Mouse (Mus musculus): ENCODE measurements at regions not wholly inside any gene's neighbourhood (a gene's known extent, or its start where the extent isn't known, plus 50 kb on each side); places are given as distances from the start of the nearest gene placed in this dataset.
"Not testable (repeated sequence)": the region's sequence is repeated elsewhere in the genome, so short reads cannot be mapped to it uniquely, and the experiment has no call there.

DNA sequence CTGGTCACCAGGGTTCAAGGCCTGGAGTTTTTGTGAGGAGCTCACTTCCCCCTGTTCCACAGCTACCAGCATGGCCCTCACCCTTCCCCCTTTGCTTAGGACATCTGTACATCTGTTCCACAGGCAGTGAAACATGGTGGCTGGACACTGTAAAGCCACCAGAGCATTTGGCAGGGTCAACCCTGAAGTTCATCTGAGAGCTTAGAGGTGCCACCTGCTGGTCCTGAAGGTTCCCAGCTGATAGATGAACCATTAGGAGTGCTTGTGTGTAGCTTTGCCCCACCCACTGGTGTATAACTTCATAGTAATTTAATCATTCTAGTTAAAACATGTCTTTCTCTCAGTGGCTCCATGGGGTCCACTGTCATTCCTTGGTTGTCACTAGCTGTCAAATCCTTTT lies 304.7 kb downstream of the Fgf9 start:
- in situ Hi-C loops (cut with MseI, MboI), result no loop called here

DNA sequence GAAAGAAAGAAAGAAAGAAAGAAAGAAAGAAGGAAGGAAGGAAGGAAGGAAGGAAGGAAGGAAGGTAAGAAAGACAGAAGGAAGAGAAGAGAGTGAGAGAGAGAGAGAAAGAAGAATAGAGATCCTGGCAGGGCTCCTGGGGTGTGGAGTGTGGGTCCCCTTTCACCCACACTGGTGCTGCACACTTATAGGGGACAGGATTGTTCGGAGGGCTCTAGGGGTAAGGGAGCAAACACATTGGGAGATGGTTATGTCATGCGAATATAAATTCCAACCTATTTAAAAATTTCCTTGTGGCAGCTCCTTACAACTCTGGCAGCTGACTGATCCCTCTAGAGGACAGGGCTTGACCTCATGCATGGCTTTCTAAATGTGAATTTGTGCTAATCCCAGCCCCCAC lies 286.5 kb downstream of the Fgf9 start:
- in situ Hi-C loops (cut with MseI, MboI), result no loop called here

DNA sequence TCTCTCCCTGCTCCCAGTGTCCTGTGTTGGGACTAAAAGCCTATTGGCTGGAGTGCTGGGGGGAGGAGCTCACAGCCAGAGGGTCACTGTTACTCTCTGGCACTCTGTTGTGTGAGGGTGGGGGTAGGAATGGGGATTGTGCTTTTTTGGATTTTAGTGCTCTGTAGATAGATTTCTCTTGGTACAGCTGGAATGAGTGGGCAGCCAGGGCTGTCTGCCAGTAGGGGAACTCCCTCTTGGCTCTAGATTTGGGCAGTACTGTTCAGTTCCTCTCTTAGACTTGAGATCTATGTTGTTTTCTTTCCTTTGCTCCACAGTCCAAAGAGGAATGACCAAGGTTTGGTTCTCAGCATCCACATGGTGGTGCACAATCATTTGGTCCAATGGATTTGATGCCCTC lies 282.6 kb downstream of the Fgf9 start:
- in situ Hi-C loops (cut with MseI, MboI), result no loop called here

DNA sequence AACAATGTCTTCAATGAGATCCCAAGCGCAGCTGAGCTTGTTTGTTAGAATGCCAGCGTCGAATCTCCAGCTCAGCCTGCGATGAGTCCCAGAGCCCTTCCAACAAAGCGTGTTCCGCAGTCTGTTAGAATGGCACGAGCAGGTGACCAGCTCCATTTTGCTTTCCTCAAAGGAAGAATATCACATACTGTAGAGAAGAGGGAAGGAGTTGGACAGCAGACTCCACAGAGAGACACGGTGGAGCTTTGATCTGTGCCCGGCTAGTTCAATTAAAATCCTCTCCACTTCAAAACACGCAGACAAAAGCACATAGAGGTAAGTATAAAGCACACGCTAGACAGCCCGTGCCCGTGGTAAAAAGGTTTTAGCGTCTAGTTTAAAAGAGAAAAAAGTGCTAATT lies 265.8 kb downstream of the Fgf9 start:
- in situ Hi-C loops (cut with MseI, MboI), result no loop called here

DNA sequence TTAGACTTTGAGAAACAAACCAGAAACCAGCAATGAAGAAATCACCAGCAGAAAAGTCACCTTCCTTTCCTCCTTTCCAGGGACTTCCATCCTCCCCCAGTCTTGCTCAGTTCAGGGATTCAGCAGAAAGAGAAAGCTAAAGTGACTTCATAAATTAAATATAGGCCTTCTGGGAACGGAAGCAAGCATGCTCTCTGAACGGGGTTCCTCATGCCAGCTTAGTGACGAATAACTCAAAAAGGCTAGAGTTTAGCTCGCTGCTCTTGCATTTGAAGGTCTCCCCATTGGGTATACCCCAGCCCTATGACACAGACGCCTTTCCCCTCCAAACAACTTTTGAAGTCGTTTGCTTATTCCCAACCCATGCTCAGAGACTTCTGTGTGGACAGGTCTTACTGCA lies 252.8 kb downstream of the Fgf9 start:
- in situ Hi-C loops (cut with MseI, MboI), result no loop called here

DNA sequence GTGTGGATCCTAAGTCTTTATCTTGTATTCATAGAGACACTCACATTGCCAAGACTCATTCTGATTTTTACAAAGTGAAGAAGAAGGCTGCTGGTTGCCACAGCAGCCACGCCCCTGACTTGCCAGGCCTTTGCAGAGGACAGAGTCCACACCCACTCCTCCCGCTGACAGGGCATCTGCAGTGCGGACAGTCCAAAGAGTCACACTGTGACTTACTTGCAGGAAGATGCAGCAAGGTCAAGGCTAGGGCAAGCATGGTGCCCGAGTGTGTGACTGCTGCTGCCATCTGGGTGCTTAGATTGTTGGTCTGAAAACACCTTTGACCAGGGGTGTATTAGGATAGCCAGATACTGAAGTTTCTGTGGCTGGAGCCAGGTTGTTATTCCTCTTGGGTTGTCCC lies 252.1 kb downstream of the Fgf9 start:
- in situ Hi-C loops (cut with MseI, MboI), result no loop called here

DNA sequence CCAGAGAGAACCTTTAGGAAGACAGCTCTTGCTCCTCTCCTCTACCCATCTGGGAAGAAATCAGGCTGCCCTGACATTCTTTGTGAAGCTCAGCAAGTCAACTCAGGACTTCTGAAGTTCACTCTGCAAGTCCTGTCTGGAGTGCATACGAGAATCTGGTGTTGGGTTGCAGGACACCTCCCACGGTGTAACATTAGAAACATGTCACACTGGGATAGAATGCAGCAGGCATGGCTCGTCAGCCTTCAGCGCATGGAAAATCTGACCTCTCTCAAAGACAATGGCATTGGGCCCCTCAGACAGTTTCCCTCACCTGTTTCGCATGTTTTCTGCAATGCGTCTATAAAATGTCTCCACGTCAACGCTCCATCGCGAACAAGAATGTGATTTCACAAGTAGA lies 251.5 kb downstream of the Fgf9 start:
- in situ Hi-C loops (cut with MseI, MboI), result no loop called here

DNA sequence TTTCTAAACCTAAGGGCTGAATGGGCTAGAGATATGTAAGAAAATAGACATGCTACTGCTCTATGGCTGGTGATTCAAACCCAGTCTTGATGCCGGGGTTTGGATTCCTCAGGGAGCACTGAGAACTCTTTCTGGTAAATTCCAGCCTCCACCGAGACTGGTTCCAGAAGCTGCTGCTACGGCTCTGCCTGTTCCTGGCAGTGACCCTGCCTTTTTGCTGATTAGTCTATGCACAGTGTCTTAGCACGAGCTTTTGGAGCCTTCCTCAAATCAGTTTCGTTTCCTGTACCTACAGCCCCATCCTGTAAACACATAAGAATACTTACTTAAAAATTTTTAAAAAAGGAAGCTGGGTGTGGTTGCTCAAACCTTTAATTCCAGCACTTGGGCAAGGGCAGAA lies 250.9 kb downstream of the Fgf9 start:
- in situ Hi-C loops (cut with MseI, MboI), result no loop called here

DNA sequence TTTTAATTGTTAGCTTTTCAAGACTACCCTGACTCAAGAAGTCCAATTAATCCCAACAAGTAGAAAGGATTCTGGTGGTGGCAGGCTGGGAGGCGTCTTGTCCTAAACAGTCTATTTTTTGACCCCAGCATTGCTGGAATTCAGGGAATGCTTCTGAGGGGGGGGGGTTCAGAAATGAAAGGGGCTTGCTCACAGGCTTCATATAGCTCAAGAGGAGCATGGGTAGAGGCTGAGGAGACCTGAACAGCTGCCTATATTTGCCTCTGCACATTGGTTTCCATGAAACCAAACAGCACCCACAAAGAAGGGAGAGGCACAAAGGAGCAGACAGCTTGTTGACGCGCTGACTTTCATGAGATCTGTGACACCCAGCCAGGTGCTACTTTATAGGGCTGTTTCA lies 247.3 kb downstream of the Fgf9 start:
- in situ Hi-C loops (cut with MseI, MboI), result no loop called here

DNA sequence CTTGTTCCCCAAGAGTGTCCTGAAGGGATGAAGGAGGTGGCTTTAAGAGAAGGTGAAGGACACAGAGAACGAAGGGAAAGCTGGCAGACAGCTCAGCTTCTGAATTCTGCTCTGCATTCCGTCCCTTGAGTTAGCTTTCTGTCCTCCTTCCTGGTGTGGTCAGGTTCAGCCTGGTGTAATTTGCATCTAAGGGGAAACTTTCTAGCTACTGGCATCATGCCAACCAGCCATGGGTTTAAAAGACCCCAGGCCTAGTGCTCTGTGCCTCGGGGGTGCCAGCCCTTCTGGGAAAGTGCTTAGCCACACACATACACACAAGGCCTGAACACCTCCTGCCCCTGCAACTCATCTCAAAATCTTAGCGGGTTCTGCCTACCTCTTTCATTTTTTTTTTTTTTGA lies 246.9 kb downstream of the Fgf9 start:
- in situ Hi-C loops (cut with MseI, MboI), result no loop called here

DNA sequence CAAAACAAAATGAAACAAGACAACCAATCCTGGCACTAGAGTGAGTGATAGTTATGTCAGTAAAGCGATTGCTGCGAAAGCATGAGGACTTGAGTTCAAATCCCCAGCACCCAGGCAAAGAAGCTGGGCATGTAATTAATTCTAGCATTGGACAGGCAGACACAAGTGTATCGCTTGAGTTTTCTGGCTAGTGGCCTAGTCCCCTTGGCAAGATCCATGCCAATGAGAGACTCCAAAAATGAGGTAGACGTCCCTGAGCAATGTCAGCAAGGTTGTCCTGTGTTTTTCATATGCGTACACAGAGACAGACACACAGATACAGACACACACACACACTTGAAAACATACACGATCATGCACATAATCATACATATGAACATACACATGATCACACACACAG lies 237.3 kb downstream of the Fgf9 start:
- in situ Hi-C loops (cut with MseI, MboI), result no loop called here

DNA sequence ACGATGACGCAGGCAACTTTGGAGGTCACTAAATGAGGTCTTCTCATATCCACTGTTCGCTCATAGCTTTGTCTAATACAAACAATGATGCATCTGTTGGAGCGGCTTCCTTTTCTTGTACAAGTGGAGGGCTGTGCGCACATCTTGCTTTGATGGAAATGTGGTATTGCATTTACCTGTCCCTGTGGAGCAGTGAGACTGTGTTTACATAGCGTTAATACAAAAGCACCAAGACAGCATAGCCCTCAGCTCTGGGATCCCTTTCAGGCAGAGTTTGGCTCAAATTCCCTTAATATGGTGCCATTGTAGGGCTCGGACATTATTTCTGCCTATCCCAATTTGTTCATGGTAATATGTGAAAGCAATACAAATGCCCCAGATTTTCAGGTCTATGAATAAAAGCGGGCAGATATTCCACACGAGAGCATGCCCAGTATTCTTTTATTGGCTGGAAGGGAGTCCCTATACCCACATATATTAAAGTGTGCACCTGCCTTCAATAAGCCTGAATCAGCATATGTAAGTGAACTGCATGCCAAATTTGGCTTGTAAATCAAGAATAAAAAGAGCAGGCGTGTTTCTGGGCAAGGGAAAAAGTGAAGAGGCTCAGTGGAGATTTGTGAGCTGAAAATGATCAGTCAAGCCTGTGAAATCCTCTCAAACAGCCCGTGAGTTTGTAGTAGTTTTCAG lies 236.6 kb downstream of the Fgf9 start:
- in situ Hi-C loops (cut with MseI, MboI), result no loop called here

DNA sequence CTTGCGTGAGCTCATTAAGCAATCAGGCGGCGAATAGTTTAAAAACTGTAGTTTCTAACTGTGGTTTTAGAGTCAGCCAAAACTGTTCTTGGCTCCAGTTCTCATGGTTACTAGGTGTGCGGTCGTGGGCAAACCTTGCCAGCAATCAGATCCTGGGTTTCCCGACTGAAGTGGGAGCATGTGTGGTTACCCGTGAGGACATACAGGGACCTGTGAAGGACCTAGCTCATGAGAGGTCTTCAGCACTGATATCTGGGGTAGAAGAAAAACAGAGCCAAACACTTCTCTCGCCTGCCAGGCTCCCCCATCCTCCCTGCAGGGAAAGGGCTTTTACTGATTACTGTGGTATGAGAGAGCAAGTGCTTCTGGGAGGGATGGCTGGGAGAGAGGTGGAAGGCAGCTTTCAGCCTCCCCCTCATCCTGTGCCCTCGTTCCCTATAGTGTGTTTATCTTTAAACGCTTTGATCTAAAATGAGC lies 230.1 kb downstream of the Fgf9 start:
- in situ Hi-C loops (cut with MseI, MboI), result no loop called here

DNA sequence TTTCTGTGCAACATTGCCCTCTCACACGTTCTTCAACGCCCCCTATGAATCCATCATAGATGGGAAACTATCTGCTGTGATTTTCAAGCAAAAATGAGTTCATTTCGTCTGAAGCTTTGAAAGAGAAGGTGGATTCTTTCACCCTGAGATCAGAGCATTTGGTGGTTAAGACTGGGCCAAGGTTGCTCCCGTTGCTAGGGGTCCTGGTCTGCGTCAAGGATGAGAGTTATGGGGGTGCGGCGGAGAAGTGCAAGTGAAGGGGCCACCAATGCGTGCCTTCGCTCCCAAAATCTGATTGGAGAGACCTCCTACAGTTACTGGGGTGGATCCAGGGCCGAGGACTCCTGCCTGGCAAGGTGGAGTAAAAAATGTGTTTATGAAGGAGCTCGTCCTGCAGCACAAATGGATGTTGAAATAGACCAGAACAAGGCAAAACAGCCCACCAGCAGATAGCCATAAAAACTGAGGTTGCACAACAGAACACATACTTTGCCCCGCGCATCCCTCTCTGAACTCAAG lies 215.7 kb downstream of the Fgf9 start:
- in situ Hi-C loops (cut with MseI, MboI), result no loop called here

DNA sequence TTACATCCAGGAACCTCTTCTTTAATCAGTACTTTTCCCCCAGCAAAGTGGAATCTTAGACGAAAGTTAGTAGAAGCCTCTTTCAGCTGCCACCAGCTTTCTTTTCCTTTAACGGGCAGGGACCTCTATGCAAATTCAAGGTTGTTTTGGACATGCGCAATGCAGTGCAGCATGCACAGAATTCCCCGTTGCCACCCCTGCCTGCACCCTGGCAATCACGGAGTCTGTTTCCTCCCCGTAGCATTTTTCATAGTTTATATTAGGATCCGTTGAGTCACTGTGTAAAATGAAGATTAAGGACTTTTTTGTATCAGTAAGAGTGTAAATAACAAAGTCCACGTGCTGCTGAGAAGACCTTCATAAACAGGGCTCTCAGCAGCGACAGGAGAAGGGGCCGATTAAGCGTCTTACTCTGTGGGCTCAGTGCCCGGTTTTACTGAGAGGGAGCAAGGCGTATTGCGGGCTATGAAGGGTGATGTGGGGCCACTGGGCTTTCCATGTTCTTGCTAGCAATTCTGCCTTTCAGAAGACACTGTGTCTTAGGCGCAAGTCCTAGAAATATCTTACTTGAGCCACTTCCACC lies 212.5 kb downstream of the Fgf9 start:
- in situ Hi-C loops (cut with MseI, MboI), result no loop called here

DNA sequence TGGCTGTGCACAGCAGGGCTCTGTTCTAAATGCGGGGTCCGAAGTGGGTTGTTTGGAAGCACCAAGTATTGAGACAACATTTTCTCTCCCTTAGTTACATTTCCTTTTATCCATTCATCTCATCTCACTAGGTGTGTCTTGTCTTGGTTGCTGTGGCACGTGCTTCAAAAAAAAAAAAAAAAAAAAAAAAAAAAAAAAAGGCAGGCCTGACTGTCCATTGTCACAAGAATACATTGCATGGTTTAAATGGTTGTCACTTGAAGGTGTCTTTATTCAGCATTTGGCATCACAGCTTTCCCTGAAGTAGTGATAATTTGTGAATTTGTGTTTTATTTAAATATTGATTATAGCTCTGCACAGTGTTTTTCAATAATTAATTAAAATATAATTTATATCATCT lies 211.9 kb downstream of the Fgf9 start:
- in situ Hi-C loops (cut with MseI, MboI), result no loop called here

DNA sequence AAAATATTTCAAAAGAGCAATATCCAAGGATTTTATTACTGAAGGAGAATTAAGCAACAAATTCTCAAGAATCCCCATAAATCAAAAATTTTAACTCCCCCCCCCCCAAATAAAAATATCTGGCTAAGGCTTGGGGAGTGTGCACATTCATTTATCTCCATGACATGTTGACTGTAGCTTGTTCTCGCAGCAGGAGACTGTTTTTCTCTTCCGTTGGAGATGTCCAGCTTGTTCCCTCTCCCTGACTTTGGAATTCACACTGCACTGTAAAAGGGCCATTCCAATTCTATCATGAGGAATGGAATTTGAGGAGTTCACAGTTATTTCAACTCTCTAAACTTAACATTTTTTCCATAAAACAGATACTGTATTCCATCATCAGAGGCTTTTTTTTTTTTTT lies 204.1 kb downstream of the Fgf9 start:
- in situ Hi-C loops (cut with MseI, MboI), result not testable (repeated sequence)

DNA sequence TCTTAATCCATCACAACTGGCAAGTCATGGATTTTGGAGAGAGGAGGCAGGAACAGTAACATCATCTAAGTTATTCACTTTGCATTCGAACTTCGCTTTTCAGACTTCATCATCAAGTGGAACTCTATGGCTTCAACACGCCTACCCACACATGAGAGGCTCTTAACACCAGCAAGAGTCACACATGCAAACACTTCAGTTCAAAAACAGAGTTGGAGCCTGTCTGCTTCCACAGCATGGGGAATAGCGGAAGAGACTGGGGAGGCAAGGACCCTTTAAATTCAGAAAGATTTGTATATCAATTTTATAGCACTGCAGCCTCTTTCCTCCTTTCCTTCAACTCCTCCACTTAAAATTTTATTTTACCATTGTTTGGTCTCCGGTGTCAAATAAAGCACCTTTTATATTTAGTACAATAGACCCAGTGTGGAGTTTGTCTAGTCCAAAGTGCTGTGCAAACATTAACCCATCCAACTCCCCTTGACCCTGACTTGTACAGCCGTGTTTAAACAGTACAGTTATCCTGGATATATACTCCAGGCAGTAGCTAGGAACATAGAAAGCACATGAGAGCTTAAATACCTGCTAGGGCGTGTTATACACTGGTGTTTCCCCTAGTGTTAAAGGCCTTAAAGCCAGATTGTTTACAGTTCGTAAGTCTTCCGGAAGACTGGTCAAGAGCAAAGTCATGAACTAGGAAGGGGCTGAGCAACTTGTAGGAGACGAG lies 203.5 kb downstream of the Fgf9 start:
- in situ Hi-C loops (cut with MseI, MboI), result no loop called here

DNA sequence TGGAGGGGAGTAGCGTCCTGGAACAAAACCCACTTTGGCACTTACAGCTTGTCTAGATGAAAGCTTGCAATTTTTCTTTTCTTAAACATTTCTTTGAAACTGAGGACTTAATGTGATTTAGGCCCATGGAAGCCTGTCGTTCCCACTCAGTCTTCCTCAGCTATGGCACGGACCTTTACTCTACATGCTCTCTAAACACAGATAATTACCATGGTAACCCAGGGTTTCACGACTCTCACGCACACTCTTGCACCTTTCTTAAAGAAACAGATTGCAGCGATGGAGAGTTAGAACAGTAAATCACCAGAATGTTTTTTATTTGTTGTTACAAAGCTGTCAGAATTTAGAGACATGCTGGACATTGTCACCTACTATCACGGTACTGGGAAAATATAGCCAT lies 195.0 kb downstream of the Fgf9 start:
- in situ Hi-C loops (cut with MseI, MboI), result no loop called here

DNA sequence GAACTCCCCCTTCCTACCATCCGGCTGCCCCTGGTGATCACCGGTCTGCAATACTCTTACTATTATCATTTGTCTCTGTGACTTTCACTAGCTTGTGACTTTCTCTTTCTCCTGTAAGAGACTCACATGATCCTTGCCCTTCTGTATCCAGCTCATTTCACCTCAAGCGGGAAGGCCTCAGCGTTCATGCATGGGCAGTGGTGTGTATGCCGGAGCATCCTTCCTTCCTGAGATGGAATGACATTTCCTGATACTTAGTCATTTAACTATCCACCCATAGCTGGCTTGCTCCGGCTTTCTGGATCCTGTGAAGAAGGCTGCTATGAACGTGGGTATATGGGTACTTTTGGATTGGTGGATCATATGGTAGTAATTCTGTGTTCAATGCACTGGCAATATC lies 194.1 kb downstream of the Fgf9 start:
- in situ Hi-C loops (cut with MseI, MboI), result no loop called here

DNA sequence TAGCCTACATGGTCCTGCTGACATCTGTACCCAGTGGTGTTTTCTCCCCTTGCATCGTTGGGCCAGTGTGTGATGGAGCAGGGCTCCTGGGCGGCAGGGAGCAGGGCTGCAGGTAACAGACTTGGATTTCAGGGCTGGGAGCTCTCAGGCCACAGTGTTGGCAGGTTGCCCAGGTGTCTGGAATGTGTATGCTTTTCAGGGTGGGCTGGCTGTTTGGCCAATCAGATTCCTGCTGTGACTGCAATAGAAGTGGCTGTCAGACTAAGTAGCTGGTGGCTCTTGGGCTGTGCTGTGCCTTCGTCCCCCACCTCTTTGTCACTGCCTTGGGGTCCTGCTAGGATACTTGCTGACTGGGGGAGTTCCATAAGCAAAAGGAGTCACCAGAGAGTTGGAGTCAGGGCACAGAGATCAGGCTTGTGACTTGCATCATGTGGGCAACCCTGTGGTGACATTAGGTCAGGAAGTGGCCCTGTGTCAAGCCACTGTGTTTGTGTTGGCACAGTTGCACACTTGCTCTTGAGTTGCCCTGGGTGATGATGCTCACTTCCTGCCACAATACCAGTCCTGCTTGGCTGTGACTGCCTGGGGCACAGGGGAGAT lies 183.1 kb downstream of the Fgf9 start:
- in situ Hi-C loops (cut with MseI, MboI), result no loop called here

DNA sequence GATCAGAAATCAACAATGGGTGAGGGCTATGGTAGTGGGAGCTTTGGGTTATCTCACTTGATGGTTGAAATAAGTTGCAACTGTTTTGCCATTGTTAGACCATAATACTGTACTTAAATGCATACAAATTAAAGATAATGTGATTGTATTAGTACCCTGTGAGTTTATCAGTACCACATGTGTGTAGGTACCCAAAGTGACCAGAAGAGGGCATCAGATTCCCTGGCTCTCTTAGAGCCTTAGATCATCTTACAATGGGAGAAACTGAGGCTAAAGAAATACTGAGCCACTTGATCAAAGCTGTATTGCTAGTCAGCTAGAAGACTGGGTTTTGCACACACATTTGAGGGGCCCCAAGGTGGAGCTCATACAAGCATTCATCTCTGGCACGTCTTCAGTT lies 155.5 kb downstream of the Fgf9 start:
- in situ Hi-C loops (cut with MseI, MboI), result no loop called here

DNA sequence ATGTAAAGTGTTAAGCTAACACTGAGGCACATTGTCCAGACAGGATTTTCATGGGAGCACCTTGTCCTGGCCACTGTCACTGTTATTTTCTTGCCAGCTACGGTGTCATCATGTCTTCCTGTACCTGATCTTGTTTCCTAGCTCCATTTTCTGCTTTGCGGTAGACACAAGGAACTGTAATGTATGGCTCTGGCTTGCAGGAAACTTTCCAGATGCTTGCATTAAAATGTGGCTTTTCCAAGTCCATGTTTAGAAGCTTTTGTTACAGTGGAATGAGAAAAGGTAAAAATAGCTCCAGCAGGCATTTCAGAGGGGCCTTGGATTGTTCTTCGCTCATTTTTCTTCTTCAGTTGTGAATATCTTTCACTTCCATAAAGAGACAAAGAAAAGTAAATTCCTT lies 154.1 kb downstream of the Fgf9 start:
- in situ Hi-C loops (cut with MseI, MboI), result no loop called here

Measured in mouse trophoblast stem cell (cell line).